Mouse (Mus musculus) ES-E14 (cell line): ENCODE data around the gene Usp20. TPM values are rescaled to one million over a fixed set of nuclear protein-coding genes. Genes with fewer than 3 reads are reported as not detected.

Experiments used
- DNase-seq: peaks from one replicate; pipeline ENCODE4 v3.0.0-alpha.2; 2013; ENCODE audit warnings: low read depth, low spot score
- H3K27ac ChIP-seq: 2 replicates; pipeline ENCODE4 v1.5.1; 2012; ENCODE audit warnings: low read depth, mild to moderate bottlenecking, low read length, moderate library complexity, mixed read lengths; ENCODE audit not compliant: poor library complexity, insufficient read depth, severe bottlenecking
- H3K36me3 ChIP-seq: 2 replicates; pipeline ENCODE4 v1.6.1; 2012; ENCODE audit warnings: mild to moderate bottlenecking, low read length, moderate library complexity, mixed read lengths; ENCODE audit not compliant: control insufficient read depth, poor library complexity, insufficient read depth, severe bottlenecking
- H3K4me1 ChIP-seq, 2 experiments: fragments of 150-350 bp in 1 of 2; sonication (generic) in 1 of 2; 2 replicates each; pipeline ENCODE4 v1.6.1; 2012; ENCODE audit warnings: low read length in 2 of 2, mild to moderate bottlenecking in 1 of 2, mixed read lengths in 1 of 2; ENCODE audit not compliant: control insufficient read depth in 2 of 2, insufficient read depth in 2 of 2, poor library complexity in 1 of 2
- H3K4me3 ChIP-seq, 2 experiments: fragments of 150-350 bp in 1 of 2; sonication (generic) in 1 of 2; 2 replicates each; pipeline ENCODE4 v1.5.1; 2012; ENCODE audit warnings: low read length in 2 of 2, low read depth in 1 of 2, mild to moderate bottlenecking in 1 of 2, mixed read lengths in 1 of 2; ENCODE audit not compliant: insufficient read depth in 1 of 2, poor library complexity in 1 of 2, severe bottlenecking in 1 of 2
- H3K9ac ChIP-seq: 2 replicates; pipeline ENCODE4 v1.6.1; 2012; ENCODE audit warnings: low read depth, mild to moderate bottlenecking, low read length, mixed read lengths; ENCODE audit not compliant: poor library complexity, insufficient read depth, severe bottlenecking
- H3K9me3 ChIP-seq: fragments of 150-350 bp; sonication (generic); 2 replicates; pipeline ENCODE4 v1.6.1; 2012; ENCODE audit warnings: low read depth, mild to moderate bottlenecking, low read length; ENCODE audit not compliant: control insufficient read depth, insufficient read depth
- CHD2 ChIP-seq: IDR thresholded peaks from 2 replicates; pipeline ENCODE4 v1.6.1; 2014; ENCODE audit warnings: mild to moderate bottlenecking, low read depth, low read length, inconsistent platforms
- HCFC1 ChIP-seq: IDR thresholded peaks from 2 replicates; pipeline ENCODE4 v1.6.1; 2012; ENCODE audit warnings: low read length, inconsistent platforms, borderline replicate concordance; ENCODE audit not compliant: insufficient read depth
- MAFK ChIP-seq: IDR thresholded peaks from 2 replicates; pipeline ENCODE4 v1.6.1; 2014; ENCODE audit warnings: mild to moderate bottlenecking, low read depth, low read length, inconsistent platforms; ENCODE audit not compliant: insufficient read depth
- ZC3H11A ChIP-seq: IDR thresholded peaks from 2 replicates; pipeline ENCODE4 v1.6.1; 2012; ENCODE audit warnings: low read depth, mild to moderate bottlenecking, inconsistent platforms, low read length, borderline replicate concordance
- ZNF384 ChIP-seq: IDR thresholded peaks from 2 replicates; pipeline ENCODE4 v1.6.1; 2012; ENCODE audit warnings: low read depth, low read length, inconsistent platforms
- in situ Hi-C, 2 experiments: fragments of 600-800 bp; cut with MboI; formaldehyde crosslinking; loops; one replicate each; pipeline ENCODE4 v1.15.1; 2025; ENCODE audit warnings: low sequenced_read_pairs in 2 of 2, inconsistent platforms in 1 of 2; ENCODE audit not compliant: unreplicated experiment in 2 of 2
- total RNA-seq: library from RNA; depleted of rRNA; stranded (reverse); fragments of 300-350 nt; gene quantifications from 2 replicates; pipeline ENCODE4 v1.2.3, GENCODE M21; 2012

Usp20 gene
- total RNA-seq, 1 experiment: 8.5 TPM

DNA sequence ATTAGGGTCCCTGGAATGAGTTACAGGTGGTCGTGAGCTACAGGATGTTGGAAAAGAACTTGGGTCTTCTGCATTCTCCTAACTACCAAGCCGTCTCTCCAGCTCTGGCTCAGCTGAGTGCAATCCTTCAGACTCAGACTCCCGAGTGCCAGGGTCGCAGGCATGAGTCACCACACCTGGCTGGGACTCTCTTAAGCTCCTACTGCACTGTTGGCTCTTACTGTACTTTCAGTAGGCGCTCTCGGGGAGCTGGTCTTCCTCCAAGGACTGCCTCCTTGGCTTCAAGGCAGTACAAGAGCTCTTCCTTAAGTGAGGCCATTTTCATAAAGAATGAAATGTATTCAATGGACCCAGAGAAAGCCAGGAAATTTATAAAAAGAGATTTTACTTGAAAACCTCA is 59.3 kb downstream of the Usp20 start:
- Histone ChIP-seq H3K9me3 (no peaks in the 10 kb centered on the region), H3K27ac (no peak overlapping the region), H3K4me1 (peaks cover 3 to 11% of the 10 kb centered on the region in 2 experiments; a peak in 3 of 4 replicates), H3K9ac (no peak overlapping the region), H3K36me3 (peaks cover 27% of the 10 kb centered on the region), H3K4me3 (no peak overlapping the region)
- DNase-seq: no peak
- TF ChIP-seq CHD2: no peak
- TF ChIP-seq ZC3H11A: no peak
- no peak for TF ChIP-seq MAFK
- TF ChIP-seq ZNF384: no peak
- no peak for TF ChIP-seq HCFC1
- in situ Hi-C loops: no loop called here

DNA sequence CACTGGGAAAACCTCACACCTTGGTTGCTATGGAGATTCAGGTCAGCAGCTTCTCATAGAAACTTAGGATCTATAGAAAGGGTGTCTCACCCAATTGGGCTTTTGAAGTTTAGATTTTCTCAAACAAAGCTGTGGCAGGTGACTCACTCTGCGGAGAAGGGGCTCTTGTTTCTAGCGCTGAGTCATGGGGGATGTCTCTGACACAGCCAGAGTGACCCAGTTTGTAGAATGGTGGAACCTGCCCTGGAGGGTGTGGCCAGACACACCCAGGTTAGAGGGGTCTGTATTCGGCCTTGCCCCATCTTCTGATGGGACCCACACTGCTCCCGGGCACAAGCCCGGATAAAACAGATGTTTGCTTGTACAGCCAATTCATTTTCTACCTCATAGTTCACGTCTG is 60.8 kb downstream of the Usp20 start:
- no peaks in the 10 kb centered on the region for H3K9me3 ChIP-seq

DNA sequence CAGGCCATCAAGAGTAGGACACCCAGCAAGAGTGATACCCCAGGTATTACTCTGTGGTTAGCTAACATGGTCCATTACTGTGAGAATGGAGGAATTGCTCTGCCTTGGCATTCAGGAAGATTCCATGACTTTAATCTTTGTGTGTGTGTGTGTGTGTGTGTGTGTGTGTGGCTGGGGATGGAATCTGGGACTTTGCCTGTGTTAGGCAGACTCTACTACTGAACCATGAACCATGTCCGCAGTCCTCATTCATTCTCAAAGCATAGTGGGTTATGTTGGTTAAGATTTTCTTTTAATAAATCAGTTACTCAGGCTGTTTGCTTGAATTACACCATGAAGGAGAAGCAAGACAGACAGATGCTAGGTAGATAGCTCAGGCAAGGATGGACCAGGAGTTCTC is 61.8 kb downstream of the Usp20 start:
- in situ Hi-C loops: no loop called here
- TF ChIP-seq MAFK: no peak
- TF ChIP-seq HCFC1: no peak
- TF ChIP-seq ZNF384: no peak
- no peak for TF ChIP-seq ZC3H11A
- H3K27ac ChIP-seq: no peak overlapping the region
- peaks cover 3 to 11% of the 10 kb centered on the region in 2 experiments; a peak in 3 of 4 replicates for H3K4me1 ChIP-seq
- no peak overlapping the region for H3K4me3 ChIP-seq
- no peaks in the 10 kb centered on the region for H3K9me3 ChIP-seq
- H3K9ac ChIP-seq: no peak overlapping the region
- DNase-seq: no peak
- H3K36me3 ChIP-seq: peaks cover 18% of the 10 kb centered on the region; the same call in 1 of the 2 replicates

More for the DNA sequence above, 60.8 kb downstream of the Usp20 start:
- peaks cover 19% of the 10 kb centered on the region; the same call in 1 of the 2 replicates for H3K36me3 ChIP-seq
- H3K9ac ChIP-seq: no peak overlapping the region
- H3K27ac ChIP-seq: peak overlapping the region; percentile 1; the same call in 1 of the 2 replicates
- H3K4me1 ChIP-seq: peaks cover 3 to 11% of the 10 kb centered on the region in 2 experiments; a peak in 3 of 4 replicates
- no peak for DNase-seq
- peak; percentile 90 for TF ChIP-seq MAFK
- no peak for TF ChIP-seq ZNF384
- no peak overlapping the region for H3K4me3 ChIP-seq
- in situ Hi-C loops: no loop called here

DNA sequence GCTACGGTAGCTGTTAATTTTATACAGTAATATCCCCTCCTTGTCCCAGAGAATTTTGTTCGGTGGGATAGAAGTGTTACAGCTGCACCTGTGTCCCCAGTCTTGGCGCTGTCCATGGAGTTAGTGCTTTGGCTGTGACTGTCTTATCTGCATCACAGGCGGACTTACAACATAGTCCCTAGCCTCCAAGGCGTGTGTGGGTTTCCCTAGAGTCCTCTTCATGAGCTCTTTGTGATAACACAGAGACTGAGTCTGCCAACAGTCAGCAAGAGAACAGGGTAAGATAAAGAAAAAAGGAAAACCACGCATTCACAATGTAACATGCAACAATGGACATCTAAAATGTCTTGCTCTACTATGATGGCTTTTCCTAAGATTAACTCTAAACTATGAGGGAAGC is 66.0 kb downstream of the Usp20 start:
- in situ Hi-C loops: no loop called here
- peaks cover 3 to 4% of the 10 kb centered on the region in 2 experiments; a peak in 2 of 4 replicates for H3K4me1 ChIP-seq
- H3K36me3 ChIP-seq: peaks cover 20% of the 10 kb centered on the region; the same call in 1 of the 2 replicates
- H3K9me3 ChIP-seq: no peaks in the 10 kb centered on the region
- H3K27ac ChIP-seq: no peak overlapping the region
- DNase-seq: no peak
- no peak overlapping the region for H3K9ac ChIP-seq
- no peak overlapping the region for H3K4me3 ChIP-seq
- TF ChIP-seq ZC3H11A (no peak), ZNF384 (no peak), HCFC1 (no peak), MAFK (no peak), CHD2 (no peak)

- TF ChIP-seq CHD2 (no peak), ZNF384 (no peak), HCFC1 (no peak), MAFK (no peak), ZC3H11A (no peak)
- Histone ChIP-seq H3K36me3 (peaks cover 34% of the 10 kb centered on the region), H3K9me3 (no peaks in the 10 kb centered on the region), H3K9ac (no peak overlapping the region), H3K4me1 (no peaks in the 10 kb centered on the region), H3K27ac (no peak overlapping the region), H3K4me3 (no peak overlapping the region)
- DNase-seq: no peak
- in situ Hi-C loops: no loop called here
Observed at GRCm38 (mm10) chr2:31052441-31052840, 70.4 kb downstream of the Usp20 start.
